Comparison of ENCODE assay signal across 25 mouse cellular contexts in genomic region chr13:113054230-113054629, GRCm38 (mm10). TPM values are rescaled to one million over a fixed set of nuclear protein-coding genes. Genes with fewer than 3 reads are reported as not detected.
"Had no signal": no experiment of that assay in that cellular context is flagged by ENCODE, and none has a peak within 500 bp of the region (broad histone marks: within the 10 kb centered on the region; RNA-seq: fewer than 3 reads in every experiment).

No protein-coding gene starts in this region.

- DNase-seq: kidney, adult 2 months; kidney, postnatal 10 days; kidney, postnatal 36 days; liver, embryonic 13.5 days; lung, adult 2 months; lung, postnatal 14 days; midbrain, embryonic 14.5 days; right cerebral cortex, postnatal 25 days had no signal

- ATAC-seq: inflammation-experienced regulatory T-cells, adult 6 months; intestine, embryonic 16.5 days had no signal

- H3K27me3 ChIP-seq: liver, embryonic 13.5 days; neural tube, embryonic 12.5 days; neural tube, embryonic 15.5 days had no signal

- H3K36me3 ChIP-seq: liver, embryonic 13.5 days; neural tube, embryonic 12.5 days; neural tube, embryonic 15.5 days had no signal

- H3K9me3 ChIP-seq: neural tube, embryonic 12.5 days; neural tube, embryonic 15.5 days had no signal

- H3K9ac ChIP-seq: liver, embryonic 13.5 days; neural tube, embryonic 12.5 days; neural tube, embryonic 15.5 days had no signal

- H3K4me3 ChIP-seq: liver, embryonic 13.5 days; neural tube, embryonic 12.5 days; neural tube, embryonic 15.5 days had no signal

- H3K27ac ChIP-seq: liver, embryonic 13.5 days; macrophage; neural tube, embryonic 12.5 days; neural tube, embryonic 15.5 days had no signal

- H3K4me1 ChIP-seq: liver, embryonic 13.5 days; neural tube, embryonic 12.5 days; neural tube, embryonic 15.5 days had no signal

- H3K4me2 ChIP-seq: liver, embryonic 13.5 days; midbrain, embryonic 11.5 days; neural tube, embryonic 12.5 days; neural tube, embryonic 15.5 days had no signal

RNA-seq across cellular contexts. Expression of gene Gpx8, which starts 8.0 kb away (rescaled TPM):
- total RNA-seq: megakaryocyte-erythroid progenitor cell, adult 5-6 weeks had no signal
- polyA plus RNA-seq: inflammation-experienced regulatory T-cells, adult 6 months; macrophage had no signal

RNA-seq across cellular contexts. Expression of gene Cdc20b, which starts 19.3 kb away (rescaled TPM):
- total RNA-seq: left cerebral cortex, adult 8-10 months; left cerebral cortex, postnatal 14 days; liver, adult 2 months; megakaryocyte-erythroid progenitor cell, adult 5-6 weeks had no signal
- polyA plus RNA-seq: inflammation-experienced regulatory T-cells, adult 6 months; intestine, embryonic 16.5 days; kidney, adult 2 months; kidney, embryonic 14.5 days; limb, embryonic 11.5 days; limb, embryonic 14.5 days; liver, adult 2 months; liver, embryonic 13.5 days; liver, embryonic 16.5 days; macrophage; midbrain, embryonic 11.5 days; neural tube, embryonic 12.5 days; neural tube, embryonic 15.5 days; urinary bladder, adult 2 months had no signal

RNA-seq across cellular contexts. Expression of gene Gzma, which starts 46.6 kb away (rescaled TPM):
- total RNA-seq: layer of hippocampus, postnatal 14 days; left cerebral cortex, adult 8-10 months; left cerebral cortex, postnatal 14 days; midbrain, postnatal 0 days had no signal
- polyA plus RNA-seq: kidney, embryonic 14.5 days; limb, embryonic 11.5 days; liver, embryonic 13.5 days; macrophage; midbrain, embryonic 11.5 days; midbrain, embryonic 14.5 days; midbrain, postnatal 0 days; neural tube, embryonic 12.5 days; neural tube, embryonic 15.5 days had no signal
